Mouse (Mus musculus) liver, postnatal 0 days (tissue): Measurements from ENCODE around the gene Thsd7a.

Experiments
- CTCF ChIP-seq: sonication (generic); IDR thresholded peaks from 2 replicates; pipeline ENCODE4 v1.5.1; 2016; ENCODE audit warnings: antibody characterized with exemption, low read depth
- EP300 ChIP-seq: IDR thresholded peaks from 2 replicates; pipeline ENCODE4 v1.6.1; 2016; ENCODE audit warnings: antibody characterized with exemption, low read depth, mild to moderate bottlenecking

DNA sequence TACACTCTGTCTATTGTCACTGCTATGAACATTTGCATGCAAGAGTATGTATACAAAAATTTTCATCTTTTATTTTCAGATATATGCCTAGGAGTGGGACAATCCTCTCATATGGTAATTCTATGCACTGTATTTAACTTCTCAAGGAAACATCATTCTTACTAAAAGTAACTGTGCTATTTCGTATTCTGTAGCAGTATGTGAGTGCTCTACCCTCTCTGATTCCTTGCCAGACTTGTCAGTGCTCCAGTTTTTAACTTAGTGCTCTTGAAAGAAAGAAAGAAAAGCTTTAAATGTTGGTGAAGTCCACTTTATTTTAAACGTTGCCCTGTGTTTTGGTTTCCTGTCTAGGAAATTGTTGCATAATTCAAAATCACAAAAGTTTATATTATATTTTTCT lies 395.6 kb downstream of the Thsd7a start:
- no peak for TF ChIP-seq EP300
- no peak for TF ChIP-seq CTCF
